Mouse (Mus musculus) myocyte (in vitro differentiated cells): ENCODE data around the gene Slc16a1. TPM values are rescaled to one million over a fixed set of nuclear protein-coding genes. Genes with fewer than 3 reads are reported as not detected.
"Not testable (repeated sequence)": the region's sequence is repeated elsewhere in the genome, so short reads cannot be mapped to it uniquely, and the experiment has no call there.

Experiments used
- H3K27me3 ChIP-seq: one replicate; pipeline ENCODE4 v1.6.1; 2011; ENCODE audit not compliant: control insufficient read depth, insufficient read depth, insufficient read length
- H3K36me3 ChIP-seq: one replicate; pipeline ENCODE4 v1.6.1; 2011; ENCODE audit not compliant: control insufficient read depth, insufficient read depth
- H3K4me2 ChIP-seq: one replicate; pipeline ENCODE4 v1.6.1; 2011; ENCODE audit warnings: low read depth, control low read depth
- H3K4me3 ChIP-seq: one replicate; pipeline ENCODE4 v1.5.1; 2011; ENCODE audit warnings: mild to moderate bottlenecking, control low read depth, moderate library complexity
- H3K79me2 ChIP-seq: one replicate; pipeline ENCODE4 v1.6.1; 2011; ENCODE audit not compliant: control insufficient read depth, insufficient read depth
- H3ac ChIP-seq: one replicate; pipeline ENCODE4 v1.6.1; 2011; ENCODE audit not compliant: control insufficient read depth, insufficient read length
- CEBPB ChIP-seq: IDR thresholded peaks from 2 replicates; pipeline ENCODE4 v1.6.1; 2011; ENCODE audit warnings: mild to moderate bottlenecking, moderate library complexity; ENCODE audit not compliant: poor library complexity, insufficient read depth, severe bottlenecking
- E2F4 ChIP-seq: IDR thresholded peaks from one replicate; pipeline ENCODE4 v1.6.1; 2011; ENCODE audit warnings: mild to moderate bottlenecking, control low read depth, moderate library complexity; ENCODE audit not compliant: insufficient read depth
- MAX ChIP-seq: IDR thresholded peaks from one replicate; pipeline ENCODE4 v1.6.1; 2011; ENCODE audit warnings: low read depth, mild to moderate bottlenecking, control low read depth
- MYOD1 ChIP-seq, 3 experiments: IDR thresholded peaks; one replicate each; pipeline ENCODE4 v1.6.1; 2011; ENCODE audit warnings: control low read depth in 2 of 3, low read depth in 2 of 3, mild to moderate bottlenecking in 2 of 3, moderate library complexity in 1 of 3; ENCODE audit not compliant: insufficient read length in 2 of 3, control insufficient read depth in 1 of 3
- MYOG ChIP-seq, 3 experiments: IDR thresholded peaks; one replicate each; pipeline ENCODE4 v1.6.1; 2011; ENCODE audit warnings: control low read depth in 2 of 3, low read depth in 2 of 3, mild to moderate bottlenecking in 2 of 3; ENCODE audit not compliant: insufficient read length in 2 of 3, control insufficient read depth in 1 of 3, insufficient read depth in 1 of 3
- POLR2A ChIP-seq: IDR thresholded peaks from one replicate; pipeline ENCODE4 v1.6.1; 2011; ENCODE audit warnings: low read depth, mild to moderate bottlenecking, control low read depth, moderate library complexity; ENCODE audit not compliant: insufficient read length
- POLR2AphosphoS2 ChIP-seq: IDR thresholded peaks from one replicate; pipeline ENCODE4 v1.6.1; 2011; ENCODE audit warnings: low read depth, control low read depth; ENCODE audit not compliant: insufficient read length
- REST ChIP-seq: IDR thresholded peaks from one replicate; pipeline ENCODE4 v1.6.1; 2011; ENCODE audit warnings: mild to moderate bottlenecking, control low read depth, moderate library complexity; ENCODE audit not compliant: insufficient read depth, insufficient read length
- SRF ChIP-seq: IDR thresholded peaks from one replicate; pipeline ENCODE4 v1.6.1; 2011; ENCODE audit warnings: low read depth; ENCODE audit not compliant: control insufficient read depth, insufficient read length
- TCF12 ChIP-seq: IDR thresholded peaks from one replicate; pipeline ENCODE4 v1.6.1; 2011; ENCODE audit warnings: mild to moderate bottlenecking, control low read depth; ENCODE audit not compliant: poor library complexity, insufficient read depth, severe bottlenecking
- TCF3 ChIP-seq: IDR thresholded peaks from one replicate; pipeline ENCODE4 v1.6.1; 2011; ENCODE audit warnings: low read depth, control low read depth; ENCODE audit not compliant: insufficient read length
- USF1 ChIP-seq: IDR thresholded peaks from one replicate; pipeline ENCODE4 v1.6.1; 2011; ENCODE audit warnings: low read depth, mild to moderate bottlenecking, control low read depth, moderate library complexity
- polyA plus RNA-seq: library from polyadenylated mRNA; unstranded; fragments of >200 nt; fragmentation: generic; extraction: Trizol; gene quantifications from one replicate; pipeline ENCODE4 v1.2.1, GENCODE M21; 2012; ENCODE audit warnings: missing spikeins

Gene Slc16a1
- polyA plus RNA-seq, 1 experiment: 24.7 TPM

DNA sequence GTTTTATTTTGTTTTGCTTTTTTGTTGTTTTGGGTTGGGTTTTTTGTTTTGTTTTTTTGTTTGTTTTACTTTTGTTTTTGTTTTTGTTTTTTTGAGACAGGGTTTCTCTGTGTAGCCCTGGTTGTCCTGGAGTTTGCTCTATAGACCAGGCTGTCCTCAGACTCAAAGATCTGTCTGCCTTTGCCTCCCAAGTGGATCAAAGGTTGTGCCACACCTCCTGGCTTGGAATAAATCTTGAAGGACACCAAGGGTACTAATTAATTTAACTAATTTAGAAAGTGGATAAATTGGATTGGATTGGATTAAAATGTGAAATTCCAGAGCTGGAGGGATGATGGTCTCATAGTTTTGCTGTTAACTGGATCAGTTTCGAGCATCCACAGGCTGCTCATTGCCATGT is 63.3 kb downstream of the Slc16a1 start:
- Histone ChIP-seq H3K4me2 (no peak overlapping the region), H3ac (no peak overlapping the region), H3K4me3 (no peak overlapping the region), H3K27me3 (no peaks in the 10 kb centered on the region), H3K79me2 (no peaks in the 10 kb centered on the region), H3K36me3 (no peaks in the 10 kb centered on the region)
- TF ChIP-seq E2F4 (no peak), SRF (no peak), CEBPB (no peak), MAX (no peak), TCF12 (no peak), REST (no peak), TCF3 (no peak), MYOG (IDR thresholded peaks at IDR 0.05; ENCODE audit: control insufficient read depth in 1 of 3, insufficient read depth in 1 of 3, insufficient read length in 2 of 3, low read depth in 2 of 3) (no peak)

GRCm38 (mm10) chr3:104703941-104704340 is 65.5 kb downstream of the Slc16a1 start:
- H3K4me2 ChIP-seq: no peak overlapping the region
- no peaks in the 10 kb centered on the region for H3K36me3 ChIP-seq
- no peaks in the 10 kb centered on the region for H3K27me3 ChIP-seq
- TF ChIP-seq MYOD1 (IDR thresholded peaks at IDR 0.05; ENCODE audit: control insufficient read depth in 1 of 3, insufficient read length in 2 of 3, low read depth in 2 of 3) (no peak), MYOG (IDR thresholded peaks at IDR 0.05; ENCODE audit: control insufficient read depth in 1 of 3, insufficient read depth in 1 of 3, insufficient read length in 2 of 3, low read depth in 2 of 3) (no peak), POLR2A (no peak), USF1 (no peak), MAX (no peak), POLR2AphosphoS2 (no peak), CEBPB (no peak), REST (no peak), TCF3 (no peak), E2F4 (no peak), TCF12 (no peak), SRF (no peak)
- H3ac ChIP-seq: no peak overlapping the region
- no peaks in the 10 kb centered on the region for H3K79me2 ChIP-seq
- H3K4me3 ChIP-seq: no peak overlapping the region

DNA sequence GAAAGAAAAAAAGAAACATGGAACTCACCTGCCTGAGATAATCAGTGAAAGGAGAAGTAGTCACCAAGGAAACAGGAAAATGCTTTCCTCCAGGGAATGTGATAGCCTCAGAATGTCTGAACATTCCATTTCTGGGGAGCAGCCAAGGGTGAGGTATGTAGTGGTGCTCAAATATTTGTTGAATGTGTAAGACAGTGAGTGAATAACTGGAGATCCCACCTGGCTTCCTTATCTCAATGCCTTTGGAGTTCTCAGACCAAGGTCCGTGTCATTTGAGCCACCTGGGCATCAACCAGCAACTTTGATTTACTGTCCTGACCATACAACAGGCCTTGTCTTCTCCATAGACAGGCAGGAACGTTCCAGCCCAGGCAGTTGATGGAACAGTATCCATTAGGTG is 68.0 kb downstream of the Slc16a1 start:
- Histone ChIP-seq H3K4me3 (no peak overlapping the region), H3K27me3 (peaks cover 5% of the 10 kb centered on the region), H3K4me2 (no peak overlapping the region), H3K36me3 (no peaks in the 10 kb centered on the region), H3K79me2 (no peaks in the 10 kb centered on the region), H3ac (no peak overlapping the region)
- no peak for TF ChIP-seq USF1
- no peak for TF ChIP-seq MAX
- no peak for TF ChIP-seq SRF
- TF ChIP-seq TCF3: no peak
- TF ChIP-seq POLR2AphosphoS2: no peak
- no peak for TF ChIP-seq MYOD1 (IDR thresholded peaks at IDR 0.05; ENCODE audit: control insufficient read depth in 1 of 3, insufficient read length in 2 of 3, low read depth in 2 of 3)
- TF ChIP-seq CEBPB: no peak
- no peak for TF ChIP-seq MYOG (IDR thresholded peaks at IDR 0.05; ENCODE audit: control insufficient read depth in 1 of 3, insufficient read depth in 1 of 3, insufficient read length in 2 of 3, low read depth in 2 of 3)
- TF ChIP-seq REST: no peak
- no peak for TF ChIP-seq E2F4
- TF ChIP-seq TCF12: no peak
- no peak for TF ChIP-seq POLR2A

DNA sequence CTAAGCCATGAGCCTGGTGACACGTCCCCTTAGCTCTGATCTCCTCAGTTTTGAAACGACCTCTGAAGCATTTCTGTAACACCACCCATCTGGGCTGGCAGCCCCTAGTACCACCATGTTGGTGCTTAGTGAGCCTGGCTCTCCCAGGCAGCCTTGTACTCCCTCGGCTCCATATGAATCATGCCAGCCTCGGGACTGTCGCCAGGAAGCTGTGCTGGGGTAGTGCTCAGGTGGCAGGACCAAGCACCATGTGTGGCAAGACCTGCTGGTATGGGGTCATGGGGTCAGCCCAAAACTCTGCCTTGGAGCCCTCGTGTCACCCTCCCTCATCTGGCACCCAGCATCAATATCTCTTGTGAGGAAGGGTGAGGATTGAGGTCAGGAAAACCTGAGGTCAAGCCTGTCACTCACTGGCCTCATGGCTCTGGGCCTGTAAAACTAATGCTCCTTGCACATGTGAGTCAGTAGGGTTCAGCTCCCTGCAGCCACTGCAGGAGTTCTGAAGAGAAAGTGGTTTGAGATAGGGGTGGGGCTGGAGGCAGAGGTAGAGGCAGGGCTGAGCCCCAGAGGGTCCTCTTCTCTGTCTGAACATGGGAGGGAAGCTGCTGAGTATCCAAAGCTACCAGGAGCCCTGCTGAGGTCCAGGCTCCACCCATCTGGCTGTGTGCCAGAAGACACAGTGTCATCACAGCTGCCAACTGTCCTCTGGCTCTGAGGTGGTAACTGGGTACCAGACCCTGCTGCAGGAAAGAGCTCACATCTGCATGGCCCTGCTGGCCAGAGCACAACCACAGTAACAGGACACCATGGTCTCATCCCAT is 68.7 kb downstream of the Slc16a1 start:
- not testable (repeated sequence) for H3ac ChIP-seq, H3K4me2 ChIP-seq, H3K27me3 ChIP-seq, H3K79me2 ChIP-seq, H3K36me3 ChIP-seq, H3K4me3 ChIP-seq

DNA sequence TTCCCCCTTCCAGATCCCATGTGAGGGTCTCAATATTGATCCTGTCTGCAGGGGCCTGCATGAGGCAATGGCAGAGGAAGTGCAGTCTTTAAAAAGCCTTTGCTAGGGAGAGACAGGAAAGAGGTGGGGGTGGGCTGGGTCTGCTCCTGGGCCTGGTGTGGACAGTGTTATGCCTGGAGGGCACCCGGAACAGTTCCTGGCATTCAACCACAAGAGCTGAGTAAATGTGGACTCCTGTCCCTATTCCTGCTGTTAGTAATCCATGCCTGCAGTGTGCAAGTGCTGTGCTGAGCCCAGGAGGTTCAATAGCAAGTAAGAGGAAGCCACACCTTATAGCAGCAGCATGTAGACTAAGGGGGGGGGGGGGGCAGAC is 69.3 kb downstream of the Slc16a1 start:
- H3K36me3 ChIP-seq, H3K4me2 ChIP-seq, H3ac ChIP-seq, H3K4me3 ChIP-seq, H3K79me2 ChIP-seq: not testable (repeated sequence)
- H3K27me3 ChIP-seq: peaks cover 11% of the 10 kb centered on the region

Other genes starting within 250 kb of the Slc16a1 start
- 4.8 TPM for gene Lrig2, start 126.8 kb upstream of the Slc16a1 start, polyA plus RNA-seq
- 0.58 TPM for gene Ppm1j, start 142.4 kb downstream of the Slc16a1 start, polyA plus RNA-seq
- not detected for gene Fam19a3, start 143.2 kb downstream of the Slc16a1 start, polyA plus RNA-seq
- 474 TPM for gene Rhoc, start 149.7 kb downstream of the Slc16a1 start, polyA plus RNA-seq
- 6.7 TPM for gene Mov10, start 179.9 kb downstream of the Slc16a1 start, polyA plus RNA-seq
- 13.2 TPM for gene St7l, start 225.3 kb downstream of the Slc16a1 start, polyA plus RNA-seq
- 22.6 TPM for gene Capza1, start 225.8 kb downstream of the Slc16a1 start, polyA plus RNA-seq